Mouse (Mus musculus) heart, embryonic 14.5 days (tissue): ENCODE results near the gene Mcmbp. TPM values are rescaled to one million over a fixed set of nuclear protein-coding genes. Genes with fewer than 3 reads are reported as not detected.

Source experiments
- ATAC-seq: fragments of 200-750 bp; cut with Nextera tagmentation; 2 replicates; pipeline ENCODE4 v1.8.0; 2017; ENCODE audit warnings: low read depth, moderate TSS enrichment; ENCODE audit not compliant: insufficient number of reproducible peaks, insufficient read depth, low FRiP score
- H3K27ac ChIP-seq, 2 experiments: fragments of 200-500 bp in 1 of 2; fragments of 300-500 bp in 1 of 2; sonication (generic) in 1 of 2; replicated peaks in 1 of 2; 2 replicates each; pipeline ENCODE4 v1.5.1; 2012 to 2014; ENCODE audit warnings: low read depth in 2 of 2, low read length in 2 of 2, control low read depth in 1 of 2, mild to moderate bottlenecking in 1 of 2, mixed read lengths in 1 of 2; ENCODE audit not compliant: control insufficient read depth in 1 of 2, insufficient read depth in 1 of 2
- H3K27me3 ChIP-seq: fragments of 300-500 bp; sonication (generic); 2 replicates; pipeline ENCODE4 v1.6.1; 2014; ENCODE audit warnings: mild to moderate bottlenecking, low read length, control low read depth; ENCODE audit not compliant: control insufficient read depth, insufficient read depth
- H3K36me3 ChIP-seq: fragments of 300-500 bp; sonication (generic); 2 replicates; pipeline ENCODE4 v1.6.1; 2014; ENCODE audit warnings: mild to moderate bottlenecking, control low read depth, low read length, mixed read lengths; ENCODE audit not compliant: control insufficient read depth, insufficient read depth
- H3K4me1 ChIP-seq, 2 experiments: fragments of 200-500 bp in 1 of 2; fragments of 300-500 bp in 1 of 2; sonication (generic) in 1 of 2; 2 replicates each; pipeline ENCODE4 v1.6.1; 2012 to 2014; ENCODE audit warnings: low read length in 2 of 2, control low read depth in 1 of 2, mixed read lengths in 1 of 2; ENCODE audit not compliant: control insufficient read depth in 2 of 2, insufficient read depth in 2 of 2
- H3K4me2 ChIP-seq: fragments of 300-500 bp; sonication (generic); 2 replicates; pipeline ENCODE4 v1.6.1; 2014; ENCODE audit warnings: mild to moderate bottlenecking, low read length
- H3K4me3 ChIP-seq, 2 experiments: fragments of 200-500 bp in 1 of 2; fragments of 300-500 bp in 1 of 2; sonication (generic) in 1 of 2; 2 replicates each; pipeline ENCODE4 v1.5.1; 2012 to 2014; ENCODE audit warnings: low read length in 2 of 2, mild to moderate bottlenecking in 2 of 2, control low read depth in 1 of 2, low read depth in 1 of 2, moderate library complexity in 1 of 2; ENCODE audit not compliant: control insufficient read depth in 1 of 2, insufficient read depth in 1 of 2
- H3K9ac ChIP-seq: fragments of 300-500 bp; sonication (generic); 2 replicates; pipeline ENCODE4 v1.6.1; 2014; ENCODE audit warnings: mild to moderate bottlenecking, low read length
- H3K9me3 ChIP-seq: fragments of 300-500 bp; sonication (generic); 2 replicates; pipeline ENCODE4 v1.6.1; 2016; ENCODE audit warnings: low read length, control low read depth; ENCODE audit not compliant: control insufficient read depth
- WGBS: fragments of 180-500 bp; shearing (Covaris S2); extraction: QIAGEN DNeasy Blood & Tissue Kit; methylation state at CpG from one replicate; pipeline ENCODE4 v1.1.7; 2014; 5-methylcytosine and 5-hydroxymethylcytosine counted together
- polyA plus RNA-seq: library from polyadenylated mRNA; unstranded; fragments of >200 nt; fragmentation: Nextera tagmentation; extraction: Ambion mirVana; gene quantifications from 2 replicates; pipeline ENCODE4 v1.2.1, GENCODE M21; 2014

Mcmbp gene
- polyA plus RNA-seq, 1 experiment from 2014 or later, result 48.1 TPM

DNA sequence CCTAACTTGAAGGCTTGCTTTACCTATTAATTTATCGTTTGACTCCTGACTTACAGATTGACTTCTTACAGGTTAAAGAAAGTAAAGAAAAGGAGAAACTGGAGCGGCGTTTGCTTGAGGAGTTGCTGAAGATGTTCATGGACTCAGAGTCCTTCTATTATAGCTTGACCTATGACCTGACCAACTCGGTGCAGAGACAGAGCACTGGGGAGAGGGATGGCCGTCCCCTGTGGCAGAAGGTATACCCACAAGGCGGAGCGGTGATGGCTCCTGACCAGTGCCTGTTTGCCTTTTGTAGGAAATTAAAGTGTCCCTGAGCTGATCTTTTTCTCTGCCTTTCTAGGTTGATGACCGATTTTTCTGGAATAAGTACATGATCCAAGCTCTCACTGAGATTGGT is 76.4 kb downstream of the Mcmbp start:
- 90% methylated on average over 8 of the region's 8 CpGs for WGBS
- Histone ChIP-seq H3K4me2 (no peak overlapping the region), H3K27me3 (no peaks in the 10 kb centered on the region), H3K4me1 (no peaks in the 10 kb centered on the region; a peak in 1 of 4 replicates), H3K9me3 (no peaks in the 10 kb centered on the region), H3K4me3 (no peak overlapping the region), H3K36me3 (no peaks in the 10 kb centered on the region), H3K9ac (no peak overlapping the region), H3K27ac (no peak overlapping the region)
- ATAC-seq, result no peak

DNA sequence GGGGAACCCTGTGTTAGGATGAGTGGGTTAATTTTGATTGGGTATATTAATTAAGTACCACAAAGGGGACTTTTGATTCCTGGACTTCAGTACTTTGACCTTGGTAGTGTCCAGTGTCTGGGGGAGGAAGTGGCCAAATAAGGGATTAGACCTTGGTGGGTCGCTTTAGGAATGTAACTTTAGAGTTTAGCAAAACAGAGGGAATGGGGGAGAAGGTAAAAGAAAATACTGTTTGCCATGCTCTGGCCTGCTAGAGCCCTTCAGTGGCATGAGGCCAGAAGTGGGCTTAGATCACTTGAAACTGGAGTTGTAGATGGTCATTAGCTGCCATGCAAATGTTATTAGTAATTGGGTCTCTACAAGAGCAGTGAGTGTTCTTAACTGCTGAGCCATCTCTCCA is 83.3 kb downstream of the Mcmbp start:
- 85% methylated on average over 1 of the region's 1 CpGs for WGBS

More for the DNA sequence above, 83.3 kb downstream of the Mcmbp start:
- H3K4me3 ChIP-seq, result no peak overlapping the region
- no peaks in the 10 kb centered on the region for H3K27me3 ChIP-seq
- H3K9ac ChIP-seq, result no peak overlapping the region
- H3K4me1 ChIP-seq, result no peaks in the 10 kb centered on the region
- no peak overlapping the region for H3K27ac ChIP-seq
- ATAC-seq, result no peak
- H3K36me3 ChIP-seq, result no peaks in the 10 kb centered on the region
- no peaks in the 10 kb centered on the region for H3K9me3 ChIP-seq
- no peak overlapping the region for H3K4me2 ChIP-seq

Other genes starting within 250 kb of the Mcmbp start
- gene Bag3, start 216.9 kb downstream of the Mcmbp start, polyA plus RNA-seq, result 24.5 and 26.9 TPM in 2 replicates
- gene Inpp5f, start 129.2 kb downstream of the Mcmbp start, polyA plus RNA-seq, result 15.6 and 17.3 TPM in 2 replicates
- gene Sec23ip, start 4.4 kb upstream of the Mcmbp start, polyA plus RNA-seq, result 31.2 and 32.2 TPM in 2 replicates